Mouse (Mus musculus) liver, embryonic 14.5 days (tissue): ENCODE measurements around the gene Ngrn.

Experiments
- CTCF ChIP-seq: IDR thresholded peaks from 2 replicates; pipeline ENCODE4 v1.5.1; 2016; ENCODE audit warnings: antibody characterized with exemption, low read depth, control low read depth
- EP300 ChIP-seq: IDR thresholded peaks from 2 replicates; pipeline ENCODE4 v1.6.1; 2016; ENCODE audit warnings: antibody characterized with exemption, low read depth

- TF ChIP-seq CTCF (no peak), EP300 (peak; percentile 51; the same call in 1 of the 2 replicates)
These were observed 22.4 kb downstream of the Ngrn start for GRCm38 (mm10) chr7:80283226-80283918.
